Mouse (Mus musculus): Measurements from ENCODE around the gene Prep. TPM values are rescaled to one million over a fixed set of nuclear protein-coding genes. Genes with fewer than 3 reads are reported as not detected.
"Not testable (repeated sequence)": the region's sequence is repeated elsewhere in the genome, so short reads cannot be mapped to it uniquely, and the experiment has no call there.

Gene Prep
- total RNA-seq, 2 experiments from 2014 or later: 12.3 to 12.5 TPM

GRCm38 (mm10) chr10:45075491-45076051 is 8.6 kb downstream of the Prep start:
- DNase-seq: no peak

- no peak for DNase-seq
These were observed 9.6 kb downstream of the Prep start for GRCm38 (mm10) chr10:45076585-45076984.

- DNase-seq: no peak
These were observed 10.3 kb downstream of the Prep start for GRCm38 (mm10) chr10:45077353-45077752.

GRCm38 (mm10) chr10:45079756-45080155 is 12.8 kb downstream of the Prep start:
- DNase-seq: no peak

- DNase-seq: no peak
These were observed 13.5 kb downstream of the Prep start for GRCm38 (mm10) chr10:45080490-45080889.

GRCm38 (mm10) chr10:45082730-45083129 is 15.7 kb downstream of the Prep start:
- no peak for DNase-seq

GRCm38 (mm10) chr10:45084002-45084401 is 17.0 kb downstream of the Prep start:
- DNase-seq: not testable (repeated sequence)

GRCm38 (mm10) chr10:45084471-45084870 is 17.5 kb downstream of the Prep start:
- no peak for DNase-seq

- no peak for DNase-seq
These were observed 18.3 kb downstream of the Prep start for GRCm38 (mm10) chr10:45085315-45085714.

GRCm38 (mm10) chr10:45086637-45087036 is 19.6 kb downstream of the Prep start:
- no peak for DNase-seq

GRCm38 (mm10) chr10:45091462-45092079 is 24.6 kb downstream of the Prep start:
- DNase-seq: no peak

GRCm38 (mm10) chr10:45092080-45093056 is 25.4 kb downstream of the Prep start:
- DNase-seq: no peak

GRCm38 (mm10) chr10:45098751-45099150 is 31.7 kb downstream of the Prep start:
- peak in 1 of 2 experiments; percentile 70 for DNase-seq

GRCm38 (mm10) chr10:45100473-45100872 is 33.5 kb downstream of the Prep start:
- no peak for DNase-seq

- DNase-seq: no peak
These were observed 36.2 kb downstream of the Prep start for GRCm38 (mm10) chr10:45103184-45103583.

GRCm38 (mm10) chr10:45104098-45104497 is 37.1 kb downstream of the Prep start:
- DNase-seq: peak; percentile 67

- DNase-seq: peak in 1 of 2 experiments; percentile 27
These were observed 37.6 kb downstream of the Prep start for GRCm38 (mm10) chr10:45104535-45105079.

- no peak for DNase-seq
These were observed 39.5 kb downstream of the Prep start for GRCm38 (mm10) chr10:45106541-45106940.

- DNase-seq: no peak
These were observed 40.3 kb downstream of the Prep start for GRCm38 (mm10) chr10:45107313-45107712.

- DNase-seq: no peak
These were observed 42.0 kb downstream of the Prep start for GRCm38 (mm10) chr10:45109041-45109440.

- no peak for DNase-seq
These were observed 43.0 kb downstream of the Prep start for GRCm38 (mm10) chr10:45109974-45110373.

GRCm38 (mm10) chr10:45112927-45113326 is 45.9 kb downstream of the Prep start:
- DNase-seq: no peak

GRCm38 (mm10) chr10:45114462-45114861 is 47.5 kb downstream of the Prep start:
- DNase-seq: peak; percentile 39 to 52
